In genomic region chr6:137060595-137060994, GRCm38 (mm10) we compare ENCODE assay signal across 25 mouse cellular contexts.
"Had no signal": no experiment of that assay in that cellular context is flagged by ENCODE, and none has a peak within 500 bp of the region (broad histone marks: within the 10 kb centered on the region; RNA-seq: fewer than 3 reads in every experiment).

No protein-coding gene starts in this region.

- H3K36me3 ChIP-seq: hindbrain, embryonic 15.5 days; kidney, embryonic 15.5 days; liver, embryonic 13.5 days; liver, embryonic 15.5 days had no signal

- H3K4me1 ChIP-seq: limb, embryonic 13.5 days; limb, embryonic 15.5 days; liver, embryonic 13.5 days; liver, embryonic 15.5 days had no signal

- DNase-seq: forebrain, postnatal 0 days; gastrocnemius, postnatal 14 days; gastrocnemius, postnatal 36 days; heart, adult 18-20 months; heart, postnatal 14 days; heart, postnatal 36 days; kidney, adult 11 months; kidney, adult 2 months; kidney, adult 9 months; kidney, postnatal 14 days; kidney, postnatal 36 days; layer of hippocampus, adult 9-11 months; layer of hippocampus, postnatal 36 days; left cerebral cortex, postnatal 4 days; liver, embryonic 13.5 days; lung, adult 18-20 months had no signal

- H3K4me3 ChIP-seq: hindbrain, embryonic 15.5 days; kidney, embryonic 15.5 days; limb, embryonic 13.5 days; limb, embryonic 15.5 days; liver, embryonic 13.5 days; liver, embryonic 15.5 days had no signal

- H3K9ac ChIP-seq: forebrain, postnatal 0 days; hindbrain, embryonic 15.5 days; kidney, embryonic 15.5 days; limb, embryonic 13.5 days; limb, embryonic 15.5 days; liver, embryonic 13.5 days; liver, embryonic 15.5 days had no signal

- ATAC-seq: forebrain, postnatal 0 days; intestine, embryonic 16.5 days had no signal

- H3K4me2 ChIP-seq: heart, embryonic 11.5 days; hindbrain, embryonic 15.5 days; kidney, embryonic 15.5 days; limb, embryonic 13.5 days; limb, embryonic 15.5 days; liver, embryonic 11.5 days; liver, embryonic 13.5 days; liver, embryonic 15.5 days had no signal

- H3K27me3 ChIP-seq: hindbrain, embryonic 15.5 days; kidney, embryonic 15.5 days; limb, embryonic 13.5 days; limb, embryonic 15.5 days; liver, embryonic 13.5 days; liver, embryonic 15.5 days had no signal

- H3K27ac ChIP-seq: hindbrain, embryonic 15.5 days; kidney, embryonic 15.5 days; kidney, postnatal 0 days; limb, embryonic 13.5 days; limb, embryonic 15.5 days; liver, embryonic 13.5 days; liver, embryonic 15.5 days had no signal

- H3K9me3 ChIP-seq: hindbrain, embryonic 15.5 days; kidney, embryonic 15.5 days; limb, embryonic 13.5 days; limb, embryonic 15.5 days; liver, embryonic 13.5 days; liver, embryonic 15.5 days had no signal
